Comparison of ENCODE assay signal across 33 mouse cellular contexts in the genomic region with DNA sequence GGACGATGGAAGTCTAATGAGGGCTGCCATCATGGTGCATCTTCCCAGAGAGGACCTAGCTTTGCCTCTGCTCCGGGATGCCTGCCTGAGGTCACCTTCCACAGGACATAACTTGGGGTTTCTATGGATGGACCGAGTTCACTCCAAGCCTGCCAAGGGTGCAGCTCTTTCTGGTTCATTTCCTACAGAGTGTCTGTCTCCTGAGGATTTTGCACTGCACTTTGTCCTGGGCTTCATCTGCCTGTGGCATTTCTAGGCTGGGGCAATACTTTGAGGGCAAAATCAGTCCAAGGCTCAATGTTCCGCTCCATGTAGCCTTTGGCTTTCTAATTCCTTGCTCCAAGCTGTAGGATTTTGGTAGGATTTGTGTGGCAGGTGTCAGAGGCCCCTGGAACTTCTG. TPM values are rescaled to one million over a fixed set of nuclear protein-coding genes. Genes with fewer than 3 reads are reported as not detected.
DNase-seq lines count a peak whose midpoint lies in the region; ATAC-seq lines count a peak whose summit lies in the region.
"Had no signal": no experiment of that assay in that cellular context is flagged by ENCODE, and none has a peak within 500 bp of the region (broad histone marks: within the 10 kb centered on the region; RNA-seq: fewer than 3 reads in every experiment).

No protein-coding gene starts in this region.

- no peak for ATAC-seq in kidney, embryonic 16.5 days (ENCODE audit: low FRiP score, low TSS enrichment)
- ATAC-seq: forebrain, embryonic 13.5 days; forebrain, embryonic 16.5 days; Patski had no signal

- WGBS in kidney, embryonic 16.5 days: 89% methylated on average over 4 of the region's 4 CpGs

- no peak overlapping the region; the same call in 1 of the 2 replicates for H3K9ac ChIP-seq in kidney, embryonic 16.5 days (replicated peaks; ENCODE audit: low read length)
- H3K9ac ChIP-seq: forebrain, embryonic 13.5 days; hindbrain, embryonic 12.5 days; hindbrain, embryonic 15.5 days had no signal

- H3K36me3 ChIP-seq in kidney, embryonic 16.5 days (ENCODE audit: insufficient read depth, low read length): no peaks in the 10 kb centered on the region
- H3K36me3 ChIP-seq: forebrain, embryonic 10.5 days; G1E; hindbrain, embryonic 12.5 days; hindbrain, embryonic 15.5 days had no signal

- DNase-seq in kidney, adult 18-20 months: peak; percentile 38
- peak; percentile 87 for DNase-seq in kidney, adult 9 months
- DNase-seq in kidney, postnatal 14 days: peak; percentile 57
- no peak for DNase-seq in gastrocnemius, adult 18-20 months (ENCODE audit: low spot score)
- no peak for DNase-seq in layer of hippocampus, postnatal 14 days (ENCODE audit: low spot score in 2 of 2)
- DNase-seq: adrenal gland, postnatal 10 days; adrenal gland, postnatal 36 days; B cell, adult 2 months; cerebellum, adult 18-20 months; cerebellum, adult 9-10 months; cerebellum, postnatal 14 days; gastrocnemius, adult 2 months; gastrocnemius, postnatal 14 days; heart, adult 11 months had no signal

- H3K4me1 ChIP-seq in kidney, embryonic 16.5 days (ENCODE audit: insufficient read depth, low read length): no peaks in the 10 kb centered on the region
- H3K4me1 ChIP-seq: forebrain, embryonic 13.5 days; hindbrain, embryonic 12.5 days; hindbrain, embryonic 15.5 days had no signal

- no peak overlapping the region for H3K27ac ChIP-seq in kidney, embryonic 16.5 days (ENCODE audit: low read length)
- H3K27ac ChIP-seq: forebrain, embryonic 10.5 days; forebrain, embryonic 13.5 days; gastrocnemius, adult 2 months; hindbrain, embryonic 12.5 days; hindbrain, embryonic 15.5 days had no signal

- H3K27me3 ChIP-seq in kidney, embryonic 16.5 days (ENCODE audit: insufficient read depth, low read length): no peaks in the 10 kb centered on the region
- H3K27me3 ChIP-seq: hindbrain, embryonic 15.5 days had no signal

- no peak overlapping the region for H3K4me3 ChIP-seq in kidney, embryonic 16.5 days (ENCODE audit: low read length)
- H3K4me3 ChIP-seq: forebrain, embryonic 10.5 days; forebrain, embryonic 13.5 days; gastrocnemius, adult 2 months; hindbrain, embryonic 12.5 days; hindbrain, embryonic 15.5 days had no signal

- no peaks in the 10 kb centered on the region for H3K9me3 ChIP-seq in kidney, embryonic 16.5 days (ENCODE audit: low read length)
- H3K9me3 ChIP-seq: forebrain, embryonic 10.5 days; forebrain, embryonic 13.5 days; G1E; hindbrain, embryonic 12.5 days had no signal

- H3K4me2 ChIP-seq in kidney, embryonic 16.5 days (replicated peaks; ENCODE audit: low read depth, low read length): no peak overlapping the region
- H3K4me2 ChIP-seq: forebrain, embryonic 13.5 days; heart, embryonic 11.5 days; hindbrain, embryonic 12.5 days; hindbrain, embryonic 15.5 days had no signal

RNA-seq across cellular contexts. Expression of gene Ramp3, which starts 12.5 kb away (rescaled TPM):
- polyA plus RNA-seq in kidney, embryonic 16.5 days (2015; fragmentation: Nextera tagmentation; extraction: Ambion mirVana): 15.4 and 16.5 TPM in 2 replicates
- 1 to 10 TPM in 1 of 2 experiments, under 1 TPM in 1; 0.48 to 1.1 TPM for total RNA-seq in gastrocnemius, adult 18-20 months (2021)
- 10 to 100 TPM in 1 of 2 experiments, 1 to 10 TPM in 1; 5.6 to 11.9 TPM for total RNA-seq in layer of hippocampus, postnatal 14 days (2021)
- total RNA-seq: G1E; hematopoietic stem cell, adult 5-6 weeks had no signal
- polyA plus RNA-seq: G1E had no signal

RNA-seq across cellular contexts. Expression of gene Wap, which starts 32.4 kb away (rescaled TPM):
- not detected in 2 replicates for polyA plus RNA-seq in kidney, embryonic 16.5 days (2015; fragmentation: Nextera tagmentation; extraction: Ambion mirVana)
- not detected for total RNA-seq in gastrocnemius, adult 18-20 months (2021)
- total RNA-seq in layer of hippocampus, postnatal 14 days (2021): not detected
- total RNA-seq: adrenal gland, adult 18-20 months; adrenal gland, postnatal 10 days; adrenal gland, postnatal 36 days; CH12.LX; G1E; gastrocnemius, adult 2 months; gastrocnemius, postnatal 14 days; gastrocnemius, postnatal 4 days; heart, adult 8-10 months; heart, postnatal 25 days; hematopoietic stem cell, adult 5-6 weeks had no signal
- polyA plus RNA-seq: embryonic facial prominence, embryonic 11.5 days; embryonic facial prominence, embryonic 14.5 days; forebrain, embryonic 10.5 days; forebrain, embryonic 13.5 days; forebrain, embryonic 16.5 days; G1E; heart, embryonic 11.5 days; heart, embryonic 14.5 days; heart, postnatal 0 days; hindbrain, embryonic 12.5 days; hindbrain, embryonic 15.5 days; Patski had no signal

RNA-seq across cellular contexts. Expression of gene Tbrg4, which starts 45.0 kb away (rescaled TPM):
- polyA plus RNA-seq in kidney, embryonic 16.5 days (2015; fragmentation: Nextera tagmentation; extraction: Ambion mirVana): 45.6 and 49.1 TPM in 2 replicates
- 10 to 100 TPM; 62.9 to 64.4 TPM for total RNA-seq in gastrocnemius, adult 18-20 months (2021)
- total RNA-seq in layer of hippocampus, postnatal 14 days (2021): 10 to 100 TPM; 47.2 to 52.5 TPM

Comparison
In these comparisons a context has a peak if more than half of its experiments do, and no peak if none do; other contexts are left out.
1. DNase-seq: peak in kidney, adult 18-20 months (single experiment), kidney, adult 9 months (single experiment) and kidney, postnatal 14 days (single experiment); none in gastrocnemius, adult 18-20 months (single experiment) and layer of hippocampus, postnatal 14 days (0 of 2).